Mouse (Mus musculus) CD4-positive naive resting alpha-beta T cell, adult 76 days (primary cell): Measurements from ENCODE around the gene Olfr653. TPM values are rescaled to one million over a fixed set of nuclear protein-coding genes. Genes with fewer than 3 reads are reported as not detected.

Source experiments
- total RNA-seq: library from RNA; stranded (reverse); gene quantifications from one replicate; pipeline ENCODE4 v1.2.4, GENCODE M21; 2023

Gene Olfr653
- not detected for total RNA-seq

DNA sequence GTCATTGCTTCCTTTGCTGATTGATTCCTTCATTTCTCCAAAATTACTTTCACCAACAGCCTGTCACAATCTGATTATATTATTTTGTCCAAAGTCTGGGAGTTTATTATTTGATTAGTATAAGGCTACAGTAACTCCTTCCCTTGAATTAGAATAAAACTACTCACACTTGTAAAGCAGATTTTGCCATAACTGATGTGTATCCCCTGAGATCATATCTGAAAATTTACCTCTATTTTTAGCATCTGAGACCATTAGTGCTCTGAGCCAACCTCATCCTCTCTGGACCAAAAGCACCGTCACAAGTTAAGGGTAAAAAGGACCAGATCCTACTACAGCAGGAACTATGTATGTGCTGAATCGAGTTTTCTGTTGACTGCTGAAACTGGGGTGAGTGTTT lies at the start of gene Olfr653:
Gene Olfr653 (plus strand): TSS at position 301 of the 400 bp plus-strand sequence.

DNA sequence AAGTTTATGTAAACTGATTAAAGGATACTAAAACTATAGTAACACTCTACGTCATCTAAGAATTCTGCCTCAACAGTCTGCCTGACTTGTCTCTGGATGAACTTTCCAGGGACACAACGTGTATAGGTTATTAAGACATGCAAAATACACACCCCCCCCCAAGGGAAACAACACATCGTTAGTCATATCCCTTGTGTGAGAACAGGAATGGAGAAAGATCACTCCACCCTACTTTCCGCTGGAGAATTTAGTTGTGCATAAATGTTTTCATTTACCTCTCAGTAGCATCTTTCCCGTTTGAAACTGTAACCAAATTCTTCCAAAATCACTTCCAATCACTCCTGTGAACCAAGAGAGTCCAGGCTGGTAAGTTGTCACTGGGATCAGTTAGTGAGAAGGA lies 27.3 kb upstream of the Olfr653 start, which contains the start of gene Olfr651:
Gene Olfr651 (plus strand): TSS at position 301 of the 400 bp plus-strand sequence.

DNA sequence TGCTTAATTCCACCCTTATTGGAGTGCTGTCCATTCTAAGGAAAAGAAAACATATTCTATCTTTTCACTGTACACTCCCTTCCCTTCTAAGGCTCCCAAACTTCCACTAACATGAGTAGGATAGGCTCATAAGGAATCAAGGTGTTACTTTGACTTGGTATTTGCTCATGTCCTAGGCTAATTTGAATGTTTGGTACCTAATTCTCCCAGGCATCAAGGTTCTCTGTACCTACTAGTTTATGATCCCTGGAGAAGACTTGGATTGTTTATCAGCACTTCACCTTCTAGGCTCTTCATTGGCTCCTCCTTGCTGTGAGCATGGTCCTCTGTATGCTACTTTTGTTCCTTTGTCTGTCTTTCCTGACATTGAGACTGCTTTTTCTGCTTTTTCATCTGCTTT lies 16.5 kb upstream of the Olfr653 start, which contains the start of gene Olfr652:
Gene Olfr652 (plus strand): TSS at position 301 of the 400 bp plus-strand sequence.

DNA sequence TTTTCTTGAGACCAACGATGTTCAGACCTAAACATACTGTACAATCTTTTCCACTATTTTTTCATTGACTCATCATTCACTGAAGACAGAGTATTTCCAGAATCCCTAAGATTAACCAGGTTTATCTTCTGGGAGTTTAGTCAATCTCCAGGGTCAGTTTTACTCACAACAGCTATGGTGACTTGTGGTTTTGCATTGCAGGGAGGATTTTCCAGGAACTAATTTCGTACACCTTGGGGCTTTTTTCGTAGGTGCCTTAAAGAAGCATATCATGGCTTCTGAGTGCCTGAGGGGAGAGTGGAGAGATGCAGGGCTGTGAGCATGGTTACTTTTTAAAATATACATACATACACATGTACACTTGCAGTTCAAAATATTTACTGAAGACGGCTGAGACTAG lies 9.6 kb downstream of the Olfr653 start, which contains the start of gene Olfr654:
Gene Olfr654 (plus strand): TSS at position 301 of the 400 bp plus-strand sequence.

DNA sequence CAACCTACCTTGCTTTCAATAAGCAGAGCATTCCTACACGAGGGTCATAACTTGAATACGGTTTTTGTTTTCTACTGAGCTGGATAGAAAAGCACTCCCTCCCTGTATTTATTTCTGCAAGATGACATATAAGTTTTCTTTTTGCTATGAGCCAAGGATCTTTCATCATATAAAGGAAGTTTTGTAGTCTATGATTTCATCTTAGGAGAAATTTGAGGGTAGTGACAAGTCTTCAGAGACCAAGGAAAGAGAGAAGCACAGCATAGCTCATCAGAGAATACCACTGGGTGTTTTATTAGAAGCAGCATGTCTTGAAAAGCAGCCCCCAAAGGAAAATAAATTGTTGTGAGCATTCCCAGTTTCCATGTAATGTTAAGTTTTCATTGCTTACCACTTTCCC lies 24.6 kb downstream of the Olfr653 start, which contains the start of gene Olfr655:
Gene Olfr655 (minus strand): TSS at position 101 of the 400 bp plus-strand sequence.

DNA sequence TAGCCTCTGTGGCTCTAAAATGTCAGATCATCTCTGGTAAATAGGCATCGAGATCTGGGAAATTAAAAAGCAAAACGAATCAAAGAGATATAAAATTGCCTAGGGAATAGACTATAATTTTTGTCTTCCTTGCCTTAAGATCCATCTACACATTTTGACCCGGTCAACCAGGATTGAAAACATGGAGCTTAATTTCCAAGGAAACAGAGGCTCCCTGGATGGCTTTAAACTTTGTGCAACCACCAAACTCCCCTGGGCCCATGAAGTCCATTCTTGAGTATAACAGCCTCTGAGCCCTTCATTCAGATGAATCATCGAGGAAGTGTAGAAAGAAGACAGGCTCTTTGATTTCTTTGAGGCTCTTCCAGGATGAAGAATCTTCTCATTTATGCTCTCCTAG lies 36.5 kb downstream of the Olfr653 start, which contains the start of gene Olfr656:
Gene Olfr656 (plus strand): TSS at position 301 of the 400 bp plus-strand sequence.

DNA sequence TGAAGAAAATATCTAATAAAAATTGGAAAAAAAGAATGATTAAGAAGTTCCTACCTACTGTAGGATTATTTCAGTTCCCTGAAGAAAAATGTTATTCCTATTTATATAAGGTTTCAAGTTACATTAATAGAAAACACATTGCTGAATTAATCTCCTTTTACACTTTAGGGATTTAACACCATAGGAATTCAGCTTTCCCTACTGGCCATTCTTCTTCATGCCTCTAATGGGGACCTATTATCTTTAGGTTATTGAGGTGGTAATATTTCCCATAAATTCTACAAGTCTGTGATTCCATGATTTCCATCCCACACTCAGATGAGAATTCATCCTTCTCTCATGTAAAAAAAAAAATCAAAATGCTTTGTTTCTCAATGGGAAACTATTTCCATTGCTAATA lies 47.4 kb downstream of the Olfr653 start, which contains the start of gene Olfr657:
Gene Olfr657 (plus strand): TSS at position 301 of the 400 bp plus-strand sequence.

Other genes starting within 250 kb of the Olfr653 start
- 1.6 TPM for gene Trim34b, start 247.8 kb upstream of the Olfr653 start, total RNA-seq
- 25.9 TPM for gene Trim12c, start 224.0 kb upstream of the Olfr653 start, total RNA-seq
- gene Trim30b, start 207.4 kb upstream of the Olfr653 start, total RNA-seq: 1.7 TPM
- gene Trim30c, start 176.5 kb upstream of the Olfr653 start, total RNA-seq: 0.76 TPM
- 61.9 TPM for gene Trim30a, start 112.1 kb upstream of the Olfr653 start, total RNA-seq
- 12.1 TPM for gene Trim30d, start 69.5 kb upstream of the Olfr653 start, total RNA-seq
- not detected for gene Olfr651, start 27.2 kb upstream of the Olfr653 start, total RNA-seq
- not detected for gene Olfr652, start 16.4 kb upstream of the Olfr653 start, total RNA-seq
- gene Olfr654, start 9.7 kb downstream of the Olfr653 start, total RNA-seq: not detected
- not detected for gene Olfr655, start 24.5 kb downstream of the Olfr653 start, total RNA-seq
- gene Olfr656, start 36.6 kb downstream of the Olfr653 start, total RNA-seq: not detected
- not detected for gene Olfr657, start 47.5 kb downstream of the Olfr653 start, total RNA-seq
- gene Olfr658, start 70.0 kb downstream of the Olfr653 start, total RNA-seq: 0.18 TPM
- gene Olfr659, start 89.4 kb downstream of the Olfr653 start, total RNA-seq: not detected
- gene Olfr661, start 109.2 kb downstream of the Olfr653 start, total RNA-seq: not detected
- gene Usp17le, start 200.2 kb downstream of the Olfr653 start, total RNA-seq: not detected